Mouse (Mus musculus) common myeloid progenitor, adult 5-6 weeks (primary cell): Measurements from ENCODE around the gene Astn1. TPM values are rescaled to one million over a fixed set of nuclear protein-coding genes. Genes with fewer than 3 reads are reported as not detected.
A peak's percentile ranks its signal among the peaks of the same experiment; 100 is the strongest.

Experiments used
- ATAC-seq: replicated peaks from 2 replicates; pipeline ENCODE4 v1.8.0; 2016; ENCODE audit warnings: low read depth, mild to moderate bottlenecking, moderate TSS enrichment, inconsistent platforms; ENCODE audit not compliant: poor library complexity, severe bottlenecking
- total RNA-seq: library from RNA; stranded (forward); fragments of 200-1000, 187-1606 nt; gene quantifications from 2 replicates; pipeline ENCODE4 v1.2.3, GENCODE M21; 2017

The Astn1 gene
- total RNA-seq, 1 experiment from 2014 or later = not detected

- peak; percentile 66; the same call in 1 of the 2 replicates for ATAC-seq
These were observed 235.9 kb downstream of the Astn1 start for GRCm38 (mm10) chr1:158597996-158598395.

DNA sequence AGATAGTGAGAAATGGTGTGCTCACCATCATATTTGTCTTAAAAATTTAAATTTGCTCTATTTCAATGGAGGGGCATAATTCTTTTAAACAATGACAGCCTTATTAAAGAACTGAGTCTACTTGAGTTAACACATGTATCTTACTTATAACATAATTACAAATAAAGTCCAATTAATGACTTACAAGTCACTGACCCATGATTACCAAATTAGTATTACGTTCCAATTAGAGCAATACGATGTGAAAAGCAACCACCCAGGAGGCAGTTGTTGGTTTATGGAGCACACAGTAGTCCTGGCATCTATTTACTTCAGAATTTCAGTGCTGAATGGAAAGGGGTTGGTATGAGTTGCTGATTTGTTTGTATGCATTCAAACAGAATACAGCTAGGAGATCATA is 237.4 kb downstream of the Astn1 start:
- no peak for ATAC-seq

GRCm38 (mm10) chr1:158603056-158603455 is 241.0 kb downstream of the Astn1 start:
- ATAC-seq = no peak

- no peak for ATAC-seq
These were observed 242.1 kb downstream of the Astn1 start for GRCm38 (mm10) chr1:158604149-158604548.

- ATAC-seq = no peak
These were observed 243.5 kb downstream of the Astn1 start for GRCm38 (mm10) chr1:158605597-158605996.

GRCm38 (mm10) chr1:158606324-158606723 is 244.3 kb downstream of the Astn1 start:
- no peak for ATAC-seq

DNA sequence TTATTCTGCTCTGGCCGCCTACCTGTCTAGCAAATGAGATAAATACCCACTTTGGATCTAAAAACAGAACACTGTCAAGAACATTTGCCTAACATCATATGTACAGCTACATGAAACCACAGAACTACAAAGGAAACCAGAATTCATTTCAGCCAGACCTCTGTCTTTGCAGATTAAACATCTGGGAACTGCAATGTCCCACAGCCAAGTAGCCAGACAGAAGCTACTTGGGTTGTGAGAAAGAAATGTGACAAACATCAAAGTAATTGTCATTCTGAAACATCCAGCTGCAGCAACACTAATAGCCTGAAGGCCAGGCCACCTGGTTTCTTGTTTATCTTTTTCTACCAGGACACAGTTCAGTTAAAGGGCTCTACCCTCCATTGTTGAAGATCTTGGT is 245.1 kb downstream of the Astn1 start:
- no peak for ATAC-seq

DNA sequence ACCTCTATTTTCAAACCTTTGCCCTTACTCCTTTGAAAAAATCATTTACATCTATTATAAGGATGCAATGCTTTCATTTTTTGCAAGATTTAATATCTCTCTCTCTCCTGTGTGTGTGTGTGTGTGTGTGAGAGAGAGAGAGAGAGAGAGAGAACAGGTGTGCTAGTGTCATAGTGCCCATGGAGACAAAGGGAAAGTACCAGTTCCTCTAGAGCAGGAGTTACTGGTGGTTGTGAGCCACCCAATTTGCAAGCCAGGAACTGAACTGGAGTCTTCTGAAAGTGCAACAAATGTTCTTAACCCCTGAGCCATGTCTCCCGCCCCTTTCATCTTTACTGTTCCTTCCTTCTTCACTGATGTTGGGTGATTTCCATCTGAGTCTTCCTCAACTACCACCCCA is 253.1 kb downstream of the Astn1 start:
- ATAC-seq = no peak

- ATAC-seq = no peak
These were observed 255.9 kb downstream of the Astn1 start for GRCm38 (mm10) chr1:158617943-158618342.

- no peak for ATAC-seq
These were observed 270.9 kb downstream of the Astn1 start for GRCm38 (mm10) chr1:158632935-158633334.

- ATAC-seq = no peak
These were observed 271.4 kb downstream of the Astn1 start for GRCm38 (mm10) chr1:158633441-158633840.

GRCm38 (mm10) chr1:158641306-158641705 is 279.2 kb downstream of the Astn1 start:
- no peak for ATAC-seq

GRCm38 (mm10) chr1:158642247-158642646 is 280.2 kb downstream of the Astn1 start:
- no peak for ATAC-seq

DNA sequence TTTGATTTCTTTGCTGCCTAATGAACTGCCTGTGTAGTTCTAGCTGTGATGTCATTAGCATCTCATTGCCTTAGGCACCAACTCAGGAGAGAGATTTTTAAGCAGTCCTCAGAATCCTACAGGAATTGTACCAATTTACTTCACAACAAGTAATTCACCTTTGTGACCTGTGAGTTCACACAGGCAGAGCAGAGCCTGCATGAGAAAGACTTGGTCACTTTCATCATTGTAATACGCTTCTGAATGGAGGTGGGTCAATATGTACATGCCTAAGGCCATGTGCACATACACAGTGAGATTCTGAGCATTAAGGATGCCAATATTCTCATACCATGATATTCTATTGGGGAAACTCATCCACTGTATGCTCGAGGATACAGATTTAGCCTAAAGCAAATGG is 290.7 kb downstream of the Astn1 start:
- no peak for ATAC-seq

- peak; percentile 80 for ATAC-seq
These were observed 291.9 kb downstream of the Astn1 start for GRCm38 (mm10) chr1:158653808-158654520.

DNA sequence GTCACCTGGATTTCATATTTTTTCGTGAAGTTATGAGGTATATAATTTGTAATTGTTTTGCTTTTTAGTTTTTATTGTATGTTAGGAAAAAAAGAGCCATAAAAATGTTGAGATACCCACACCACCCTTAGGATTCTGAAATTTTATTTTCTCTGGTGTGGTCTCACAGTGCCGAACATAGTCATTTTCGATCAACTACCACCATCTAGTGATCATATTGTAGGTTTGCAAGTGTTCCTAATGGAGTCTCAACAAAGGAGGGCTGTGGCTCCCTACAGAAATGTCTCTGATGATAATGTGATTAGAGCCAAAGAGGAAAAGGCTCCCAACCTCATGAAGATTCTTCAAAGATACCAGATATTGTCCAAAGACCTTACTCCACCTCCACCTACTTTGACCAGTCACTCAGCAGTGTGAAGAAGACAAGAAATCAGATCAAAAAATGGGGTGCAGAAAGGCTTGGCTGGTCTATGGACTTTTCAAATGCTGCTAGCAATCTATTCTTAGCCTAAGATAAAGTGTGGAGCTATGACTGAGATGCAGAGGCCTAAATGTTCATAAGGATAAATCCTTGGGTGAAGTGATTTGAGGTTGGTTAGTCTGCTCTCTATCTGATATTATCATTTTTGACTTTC is 292.6 kb downstream of the Astn1 start:
- ATAC-seq = peak; percentile 91

- no peak for ATAC-seq
These were observed 294.9 kb downstream of the Astn1 start for GRCm38 (mm10) chr1:158656986-158657385.

GRCm38 (mm10) chr1:158666001-158666400 is 303.9 kb downstream of the Astn1 start:
- ATAC-seq = no peak

GRCm38 (mm10) chr1:158669971-158670592 is 308.0 kb downstream of the Astn1 start:
- peak; percentile 98 for ATAC-seq

DNA sequence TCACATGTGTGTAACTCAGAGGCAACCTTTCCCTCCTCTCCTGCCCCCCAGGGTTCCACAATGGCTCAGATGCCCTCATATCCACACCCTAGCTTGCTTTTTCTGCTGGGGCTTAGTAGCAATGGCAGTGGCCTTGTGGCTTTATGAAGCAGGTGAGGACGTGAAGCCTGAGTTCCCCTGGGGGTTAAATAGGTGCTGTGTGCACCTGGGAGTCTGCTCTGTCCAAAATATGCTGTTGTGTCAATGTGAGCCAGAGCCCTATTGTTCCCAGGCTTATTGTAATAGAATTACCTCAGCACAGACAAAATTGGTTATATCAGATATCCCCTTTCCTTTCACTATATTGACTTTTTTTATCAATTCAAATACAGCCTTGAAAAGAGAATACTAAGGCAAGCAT is 325.7 kb downstream of the Astn1 start:
- no peak for ATAC-seq

- ATAC-seq = no peak
These were observed 335.4 kb downstream of the Astn1 start for GRCm38 (mm10) chr1:158697423-158697822.
